Mouse (Mus musculus): ENCODE measurements around the gene Rsl24d1. TPM values are rescaled to one million over a fixed set of nuclear protein-coding genes. Genes with fewer than 3 reads are reported as not detected.
A peak's percentile ranks its signal among the peaks of the same experiment; 100 is the strongest.

Gene Rsl24d1
- 45.0 and 45.3 TPM in 2 replicates for polyA plus RNA-seq (2015; fragmentation: Nextera tagmentation; extraction: Ambion mirVana)

DNA sequence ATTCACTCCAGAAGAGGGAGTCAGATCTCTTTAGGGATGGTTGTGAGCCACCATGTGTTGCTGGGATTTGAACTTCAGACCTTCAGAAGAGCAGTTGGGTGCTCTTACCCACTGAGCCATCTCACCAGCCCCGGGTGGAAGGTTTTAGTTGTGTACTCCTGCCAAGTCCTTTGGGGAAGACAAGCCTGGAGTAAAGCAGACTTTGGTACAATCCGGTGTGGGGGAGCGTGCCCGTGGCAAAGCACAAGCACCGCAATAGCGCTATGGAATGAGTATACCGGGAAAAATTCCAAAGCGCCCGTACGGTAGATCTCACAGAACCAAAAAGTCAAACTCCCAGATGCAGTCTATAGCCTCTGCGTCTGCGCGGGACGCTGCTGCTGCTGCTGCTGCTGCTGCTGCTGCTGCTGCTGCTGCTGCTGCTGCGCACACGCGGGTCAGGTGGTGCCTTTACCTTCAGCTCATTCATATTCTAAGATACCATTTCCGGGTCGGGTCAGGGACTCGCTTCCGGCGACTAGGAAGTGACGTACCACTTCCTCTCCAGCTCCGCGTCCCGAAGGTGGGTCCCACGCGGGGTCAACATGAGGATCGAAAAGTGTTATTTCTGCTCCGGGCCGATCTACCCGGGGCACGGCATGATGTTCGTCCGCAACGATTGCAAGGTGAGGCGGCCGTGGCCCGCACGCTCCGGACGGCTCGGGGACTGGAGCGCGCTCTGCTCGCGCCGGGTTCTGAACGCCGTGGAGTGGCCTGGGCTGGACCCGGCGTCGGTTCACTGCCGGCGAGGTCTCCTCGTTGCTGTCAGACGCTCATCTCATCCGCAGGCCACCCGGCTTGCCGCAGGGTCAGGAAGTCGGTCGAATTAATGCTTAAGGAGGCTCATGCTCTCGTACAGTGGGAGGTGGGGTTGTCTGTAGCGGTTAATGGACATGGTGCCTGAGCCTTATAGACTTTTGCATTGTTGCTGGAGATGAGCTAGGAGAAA lies at the start of gene Rsl24d1:
Rsl24d1 (plus strand) TSS at position 508 of the 988 bp plus-strand sequence.
- under 1% methylated on average over 64 of the region's 64 CpGs for WGBS
- ATAC-seq, result peak; percentile 95
- peak within 1 kb of the TSS; percentile 82 for H3K4me2 ChIP-seq (replicated peaks; ENCODE audit: low read depth)
- peak within 1 kb of the TSS; percentile 92 for H3K4me3 ChIP-seq (ENCODE audit: low read depth, low read length)
- peaks cover 28% of the 10 kb centered on the region; the same call in 1 of the 2 replicates for H3K36me3 ChIP-seq (ENCODE audit: control insufficient read depth, insufficient read depth)
- no peaks in the 10 kb centered on the region for H3K4me1 ChIP-seq (replicated peaks; ENCODE audit: control insufficient read depth, insufficient read depth, low read length)
- H3K27ac ChIP-seq (ENCODE audit: low read depth, low read length), result peak within 1 kb of the TSS; percentile 78
- H3K27me3 ChIP-seq (replicated peaks; ENCODE audit: control insufficient read depth, insufficient read depth, low read length), result no peaks in the 10 kb centered on the region
- TF ChIP-seq CTCF (IDR thresholded peaks at IDR 0.05; ENCODE audit: low read depth), result no peak
- no peaks in the 10 kb centered on the region for H3K9me3 ChIP-seq (ENCODE audit: control insufficient read depth)
- H3K9ac ChIP-seq (ENCODE audit: low read depth, low read length), result peak within 1 kb of the TSS; percentile 83

DNA sequence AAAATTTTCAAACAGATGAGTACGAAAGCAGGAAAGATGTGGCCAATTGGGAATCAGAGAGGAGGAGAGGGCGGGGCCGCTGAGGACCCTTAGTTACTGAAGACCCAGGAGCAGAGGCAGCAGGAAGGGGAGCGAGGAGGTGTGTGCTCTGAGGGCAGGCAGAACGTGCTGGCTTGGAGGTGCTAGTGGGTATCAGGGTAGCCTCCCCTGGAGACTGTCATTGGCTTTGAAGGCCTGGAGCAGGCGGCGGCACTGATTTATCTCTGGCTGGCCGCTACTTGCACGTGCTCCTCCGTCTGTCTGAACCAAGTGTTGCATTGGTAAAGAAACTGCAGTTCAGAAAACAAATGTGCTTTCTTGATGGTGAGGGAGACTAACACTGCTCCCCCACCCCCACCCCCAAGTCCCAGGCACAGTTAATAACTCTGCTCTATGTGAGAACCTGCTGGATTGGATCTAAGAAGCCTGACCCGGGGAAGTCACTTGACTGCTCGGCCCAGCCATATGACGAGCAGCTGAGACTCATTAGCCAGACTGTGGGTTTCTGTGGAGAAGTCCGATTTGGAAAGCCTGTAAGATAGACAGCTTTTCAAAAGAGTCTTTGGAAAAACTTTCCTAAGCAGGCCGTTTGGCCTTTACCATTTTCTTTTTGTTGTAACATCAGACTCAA lies 49.5 kb upstream of the Rsl24d1 start:
- ATAC-seq, result no peak
- no peaks in the 10 kb centered on the region for H3K9me3 ChIP-seq (ENCODE audit: control insufficient read depth)
- no peak for TF ChIP-seq CTCF (IDR thresholded peaks at IDR 0.05; ENCODE audit: low read depth)
- no peak overlapping the region for H3K27ac ChIP-seq (ENCODE audit: low read depth, low read length)
- no peaks in the 10 kb centered on the region for H3K27me3 ChIP-seq (replicated peaks; ENCODE audit: control insufficient read depth, insufficient read depth, low read length)
- no peak overlapping the region; the same call in 1 of the 2 replicates for H3K4me2 ChIP-seq (replicated peaks; ENCODE audit: low read depth)
- no peaks in the 10 kb centered on the region for H3K4me1 ChIP-seq (replicated peaks; ENCODE audit: control insufficient read depth, insufficient read depth, low read length)
- no peak overlapping the region for H3K4me3 ChIP-seq (ENCODE audit: low read depth, low read length)
- 39% methylated on average over 15 of the region's 15 CpGs for WGBS
- no peak overlapping the region for H3K9ac ChIP-seq (ENCODE audit: low read depth, low read length)
- no peaks in the 10 kb centered on the region for H3K36me3 ChIP-seq (ENCODE audit: control insufficient read depth, insufficient read depth)

DNA sequence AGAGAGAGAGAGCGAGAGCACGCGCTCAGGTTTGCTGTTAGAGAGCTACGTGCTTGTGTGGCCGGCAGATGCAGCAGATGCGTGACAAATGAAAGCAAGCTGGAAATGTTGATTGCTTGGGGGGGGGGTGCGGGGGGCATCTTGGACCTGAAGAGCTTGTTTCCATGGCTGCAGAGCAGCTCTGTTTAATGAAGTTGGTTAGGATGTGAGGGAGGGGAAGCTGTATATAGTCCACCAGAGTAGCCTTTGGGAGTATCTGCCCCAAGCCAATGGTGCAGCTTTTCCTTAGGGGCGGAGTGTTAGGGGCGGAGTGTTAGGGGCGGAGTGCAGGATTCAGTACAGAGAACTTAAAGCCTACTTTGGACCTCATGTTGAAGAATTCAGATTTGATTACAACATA lies 46.1 kb upstream of the Rsl24d1 start:
- Histone ChIP-seq H3K4me3 (ENCODE audit: low read depth, low read length) (no peak overlapping the region), H3K36me3 (ENCODE audit: control insufficient read depth, insufficient read depth) (no peaks in the 10 kb centered on the region), H3K4me2 (replicated peaks; ENCODE audit: low read depth) (peak overlapping the region; percentile 31), H3K9me3 (ENCODE audit: control insufficient read depth) (no peaks in the 10 kb centered on the region), H3K9ac (ENCODE audit: low read depth, low read length) (no peak overlapping the region), H3K27ac (ENCODE audit: low read depth, low read length) (no peak overlapping the region), H3K4me1 (replicated peaks; ENCODE audit: control insufficient read depth, insufficient read depth, low read length) (no peaks in the 10 kb centered on the region), H3K27me3 (replicated peaks; ENCODE audit: control insufficient read depth, insufficient read depth, low read length) (no peaks in the 10 kb centered on the region)
- no peak for ATAC-seq
- WGBS, result 36% methylated on average over 10 of the region's 10 CpGs
- no peak for TF ChIP-seq CTCF (IDR thresholded peaks at IDR 0.05; ENCODE audit: low read depth)

DNA sequence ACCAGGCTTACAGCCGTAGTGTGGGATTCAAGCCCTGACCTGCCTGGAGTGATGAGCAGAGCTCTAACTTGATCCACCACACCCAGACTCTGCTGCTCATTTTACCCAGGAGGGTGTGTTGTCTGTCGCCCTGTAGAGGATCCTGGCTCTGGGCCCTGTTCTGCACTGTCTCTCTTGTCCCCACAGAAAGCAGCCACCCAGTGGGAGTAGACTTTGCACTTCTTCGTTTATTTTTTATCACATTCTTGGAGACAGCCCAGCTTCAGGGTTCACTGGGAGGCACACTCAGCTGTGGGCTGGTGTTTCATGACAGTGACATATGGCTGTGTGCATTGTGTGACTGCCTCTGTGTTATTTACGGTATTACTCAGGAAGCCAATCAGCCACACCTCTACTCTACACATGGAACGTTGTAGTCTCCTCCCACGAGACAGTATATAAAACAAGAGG lies 45.0 kb upstream of the Rsl24d1 start:
- no peak for TF ChIP-seq CTCF (IDR thresholded peaks at IDR 0.05; ENCODE audit: low read depth)
- Histone ChIP-seq H3K4me1 (replicated peaks; ENCODE audit: control insufficient read depth, insufficient read depth, low read length) (no peaks in the 10 kb centered on the region), H3K27ac (ENCODE audit: low read depth, low read length) (peak overlapping the region; percentile 69), H3K4me2 (replicated peaks; ENCODE audit: low read depth) (peak overlapping the region; percentile 6), H3K4me3 (ENCODE audit: low read depth, low read length) (no peak overlapping the region), H3K27me3 (replicated peaks; ENCODE audit: control insufficient read depth, insufficient read depth, low read length) (no peaks in the 10 kb centered on the region), H3K9ac (ENCODE audit: low read depth, low read length) (no peak overlapping the region), H3K9me3 (ENCODE audit: control insufficient read depth) (no peaks in the 10 kb centered on the region), H3K36me3 (ENCODE audit: control insufficient read depth, insufficient read depth) (no peaks in the 10 kb centered on the region)
- peak; percentile 87 for ATAC-seq
- WGBS, result 16% methylated on average over 6 of the region's 6 CpGs

DNA sequence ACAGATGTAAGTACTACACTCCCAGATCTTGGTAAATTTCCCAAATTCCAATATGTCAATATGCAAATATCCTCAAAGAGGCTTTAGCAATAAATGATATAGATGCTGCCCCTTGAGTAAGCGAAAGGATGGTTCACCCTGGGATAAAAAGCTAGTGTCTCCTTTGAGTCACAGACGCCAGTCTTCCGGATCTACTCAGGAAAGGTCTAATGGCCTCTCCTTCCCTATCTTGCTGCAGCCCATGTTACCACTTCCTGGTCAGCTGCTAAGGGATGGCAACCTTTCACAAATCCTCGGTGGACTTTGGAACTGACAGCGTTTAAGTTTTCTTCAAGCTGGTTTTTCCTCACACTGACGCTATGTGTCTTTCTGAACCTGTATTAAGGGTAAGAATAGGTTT lies 44.5 kb upstream of the Rsl24d1 start:
- Histone ChIP-seq H3K4me3 (ENCODE audit: low read depth, low read length) (no peak overlapping the region), H3K4me1 (replicated peaks; ENCODE audit: control insufficient read depth, insufficient read depth, low read length) (no peaks in the 10 kb centered on the region), H3K27ac (ENCODE audit: low read depth, low read length) (peak overlapping the region; percentile 69), H3K36me3 (ENCODE audit: control insufficient read depth, insufficient read depth) (no peaks in the 10 kb centered on the region), H3K9ac (ENCODE audit: low read depth, low read length) (no peak overlapping the region), H3K4me2 (replicated peaks; ENCODE audit: low read depth) (no peak overlapping the region), H3K9me3 (ENCODE audit: control insufficient read depth) (no peaks in the 10 kb centered on the region), H3K27me3 (replicated peaks; ENCODE audit: control insufficient read depth, insufficient read depth, low read length) (no peaks in the 10 kb centered on the region)
- WGBS, result 50% methylated on average over 6 of the region's 6 CpGs
- ATAC-seq, result peak; percentile 81
- TF ChIP-seq CTCF (IDR thresholded peaks at IDR 0.05; ENCODE audit: low read depth), result no peak
